Mouse (Mus musculus) neural tube, embryonic 15.5 days (tissue): ENCODE data around the gene Vwa2. TPM values are rescaled to one million over a fixed set of nuclear protein-coding genes. Genes with fewer than 3 reads are reported as not detected.

Experiments used
- ATAC-seq: fragments of 200-750 bp; cut with Nextera tagmentation; 2 replicates; pipeline ENCODE4 v1.8.0; 2017; ENCODE audit warnings: mild to moderate bottlenecking, moderate TSS enrichment, moderate library complexity; ENCODE audit not compliant: low FRiP score
- H3K27ac ChIP-seq: fragments of 300-500 bp; sonication (generic); replicated peaks from 2 replicates; pipeline ENCODE4 v1.5.1; 2015; ENCODE audit warnings: mild to moderate bottlenecking, inconsistent platforms
- H3K27me3 ChIP-seq: fragments of 300-500 bp; sonication (generic); replicated peaks from 2 replicates; pipeline ENCODE4 v1.6.1; 2015; ENCODE audit warnings: inconsistent platforms
- H3K36me3 ChIP-seq: fragments of 300-500 bp; sonication (generic); 2 replicates; pipeline ENCODE4 v1.6.1; 2015; ENCODE audit warnings: inconsistent platforms
- H3K4me1 ChIP-seq: fragments of 300-500 bp; sonication (generic); 2 replicates; pipeline ENCODE4 v1.6.1; 2015; ENCODE audit warnings: inconsistent platforms
- H3K4me2 ChIP-seq: fragments of 300-500 bp; sonication (generic); 2 replicates; pipeline ENCODE4 v1.6.1; 2015; ENCODE audit warnings: inconsistent platforms, mild to moderate bottlenecking, moderate library complexity
- H3K4me3 ChIP-seq: fragments of 300-500 bp; sonication (generic); replicated peaks from 2 replicates; pipeline ENCODE4 v1.5.1; 2015; ENCODE audit warnings: mild to moderate bottlenecking, inconsistent platforms
- H3K9ac ChIP-seq: fragments of 300-500 bp; sonication (generic); replicated peaks from 2 replicates; pipeline ENCODE4 v1.6.1; 2015; ENCODE audit warnings: mild to moderate bottlenecking, inconsistent platforms
- H3K9me3 ChIP-seq: fragments of 300-500 bp; sonication (generic); replicated peaks from 2 replicates; pipeline ENCODE4 v1.6.1; 2016; ENCODE audit warnings: inconsistent platforms
- WGBS: fragments of 180-500 bp; shearing (Covaris S2); methylation state at CpG from one replicate; pipeline ENCODE4 v1.1.7; 2015; ENCODE audit warnings: mixed read lengths; 5-methylcytosine and 5-hydroxymethylcytosine counted together
- polyA plus RNA-seq: library from polyadenylated mRNA; unstranded; fragments of >200 nt; fragmentation: Nextera tagmentation; extraction: Ambion mirVana; gene quantifications from 2 replicates; pipeline ENCODE4 v1.2.1, GENCODE M21; 2015

The Vwa2 gene
- polyA plus RNA-seq, 1 experiment from 2014 or later = 0.33 TPM

GRCm38 (mm10) chr19:56910561-56910960 lies 36.5 kb downstream of the Vwa2 start:
- ATAC-seq = no peak
- H3K27ac ChIP-seq = no peak overlapping the region
- no peaks in the 10 kb centered on the region for H3K36me3 ChIP-seq
- 57% methylated on average over 11 of the region's 11 CpGs for WGBS
- H3K27me3 ChIP-seq = no peaks in the 10 kb centered on the region
- H3K9ac ChIP-seq = no peak overlapping the region
- peaks cover 9% of the 10 kb centered on the region for H3K4me1 ChIP-seq
- no peak overlapping the region for H3K4me3 ChIP-seq
- no peaks in the 10 kb centered on the region for H3K9me3 ChIP-seq
- no peak overlapping the region for H3K4me2 ChIP-seq

GRCm38 (mm10) chr19:56913761-56914160 lies 39.7 kb downstream of the Vwa2 start:
- Histone ChIP-seq H3K27me3 (no peaks in the 10 kb centered on the region), H3K9ac (no peak overlapping the region), H3K4me1 (no peaks in the 10 kb centered on the region; the same call in 1 of the 2 replicates), H3K36me3 (no peaks in the 10 kb centered on the region), H3K4me3 (no peak overlapping the region), H3K27ac (no peak overlapping the region), H3K4me2 (no peak overlapping the region), H3K9me3 (no peaks in the 10 kb centered on the region)
- ATAC-seq = no peak
- WGBS = 84% methylated on average over 4 of the region's 4 CpGs

GRCm38 (mm10) chr19:56914658-56915057 lies 40.6 kb downstream of the Vwa2 start:
- Histone ChIP-seq H3K4me2 (no peak overlapping the region), H3K36me3 (no peaks in the 10 kb centered on the region), H3K4me3 (no peak overlapping the region), H3K9me3 (no peaks in the 10 kb centered on the region), H3K9ac (no peak overlapping the region), H3K27me3 (no peaks in the 10 kb centered on the region), H3K27ac (no peak overlapping the region), H3K4me1 (no peaks in the 10 kb centered on the region)
- ATAC-seq = no peak
- 97% methylated on average over 3 of the region's 3 CpGs for WGBS

- WGBS = 64% methylated on average over 6 of the region's 6 CpGs
- H3K9ac ChIP-seq = no peak overlapping the region
- no peaks in the 10 kb centered on the region for H3K27me3 ChIP-seq
- no peak overlapping the region for H3K4me2 ChIP-seq
- no peak overlapping the region for H3K27ac ChIP-seq
- ATAC-seq = no peak
- no peaks in the 10 kb centered on the region for H3K9me3 ChIP-seq
- H3K4me3 ChIP-seq = no peak overlapping the region
- H3K4me1 ChIP-seq = no peaks in the 10 kb centered on the region
- no peaks in the 10 kb centered on the region for H3K36me3 ChIP-seq
Observed at GRCm38 (mm10) chr19:56915084-56915483, 41.0 kb downstream of the Vwa2 start.

GRCm38 (mm10) chr19:56919628-56920027 lies 45.6 kb downstream of the Vwa2 start:
- 28% methylated on average over 7 of the region's 7 CpGs for WGBS
- no peaks in the 10 kb centered on the region for H3K36me3 ChIP-seq
- H3K4me3 ChIP-seq = no peak overlapping the region
- no peaks in the 10 kb centered on the region for H3K27me3 ChIP-seq
- no peak overlapping the region for H3K4me2 ChIP-seq
- no peaks in the 10 kb centered on the region for H3K4me1 ChIP-seq
- no peak overlapping the region for H3K9ac ChIP-seq
- no peak overlapping the region for H3K27ac ChIP-seq
- ATAC-seq = peak; percentile 82; the same call in 1 of the 2 replicates
- H3K9me3 ChIP-seq = no peaks in the 10 kb centered on the region

- H3K27ac ChIP-seq = no peak overlapping the region
- H3K36me3 ChIP-seq = no peaks in the 10 kb centered on the region
- H3K4me1 ChIP-seq = no peaks in the 10 kb centered on the region
- H3K27me3 ChIP-seq = no peaks in the 10 kb centered on the region
- no peaks in the 10 kb centered on the region for H3K9me3 ChIP-seq
- no peak overlapping the region for H3K4me2 ChIP-seq
- H3K4me3 ChIP-seq = no peak overlapping the region
- no peak for ATAC-seq
- H3K9ac ChIP-seq = no peak overlapping the region
- 93% methylated on average over 13 of the region's 13 CpGs for WGBS
Observed at GRCm38 (mm10) chr19:56920232-56920631, 46.2 kb downstream of the Vwa2 start.

- Histone ChIP-seq H3K27me3 (no peaks in the 10 kb centered on the region), H3K4me3 (no peak overlapping the region), H3K4me2 (no peak overlapping the region), H3K9me3 (no peaks in the 10 kb centered on the region), H3K4me1 (no peaks in the 10 kb centered on the region), H3K27ac (no peak overlapping the region), H3K36me3 (no peaks in the 10 kb centered on the region), H3K9ac (no peak overlapping the region)
- no peak for ATAC-seq
- 75% methylated on average over 5 of the region's 5 CpGs for WGBS
Observed at GRCm38 (mm10) chr19:56921744-56922143, 47.7 kb downstream of the Vwa2 start.

GRCm38 (mm10) chr19:56929392-56929791 lies 55.3 kb downstream of the Vwa2 start:
- Histone ChIP-seq H3K9ac (no peak overlapping the region), H3K4me3 (no peak overlapping the region), H3K27ac (no peak overlapping the region), H3K9me3 (no peaks in the 10 kb centered on the region), H3K4me1 (no peaks in the 10 kb centered on the region), H3K4me2 (no peak overlapping the region), H3K36me3 (no peaks in the 10 kb centered on the region), H3K27me3 (no peaks in the 10 kb centered on the region)
- 76% methylated on average over 3 of the region's 3 CpGs for WGBS
- ATAC-seq = no peak

GRCm38 (mm10) chr19:56930029-56930428 lies 56.0 kb downstream of the Vwa2 start:
- Histone ChIP-seq H3K9me3 (no peaks in the 10 kb centered on the region), H3K4me2 (no peak overlapping the region), H3K27ac (no peak overlapping the region), H3K27me3 (no peaks in the 10 kb centered on the region), H3K36me3 (no peaks in the 10 kb centered on the region), H3K4me3 (no peak overlapping the region), H3K4me1 (no peaks in the 10 kb centered on the region), H3K9ac (no peak overlapping the region)
- ATAC-seq = no peak
- WGBS = 86% methylated on average over 9 of the region's 9 CpGs

GRCm38 (mm10) chr19:56933800-56934199 lies 59.8 kb downstream of the Vwa2 start:
- Histone ChIP-seq H3K27ac (no peak overlapping the region), H3K36me3 (no peaks in the 10 kb centered on the region), H3K9ac (no peak overlapping the region), H3K27me3 (no peaks in the 10 kb centered on the region), H3K9me3 (no peaks in the 10 kb centered on the region), H3K4me3 (no peak overlapping the region), H3K4me2 (no peak overlapping the region), H3K4me1 (no peaks in the 10 kb centered on the region)
- WGBS = 85% methylated on average over 3 of the region's 3 CpGs
- ATAC-seq = no peak

GRCm38 (mm10) chr19:56935111-56935510 lies 61.1 kb downstream of the Vwa2 start:
- no peak overlapping the region for H3K9ac ChIP-seq
- no peak for ATAC-seq
- no peaks in the 10 kb centered on the region for H3K9me3 ChIP-seq
- H3K4me1 ChIP-seq = no peaks in the 10 kb centered on the region
- H3K27ac ChIP-seq = no peak overlapping the region
- no peaks in the 10 kb centered on the region for H3K27me3 ChIP-seq
- no peak overlapping the region for H3K4me2 ChIP-seq
- WGBS = 85% methylated on average over 6 of the region's 6 CpGs
- H3K36me3 ChIP-seq = no peaks in the 10 kb centered on the region
- H3K4me3 ChIP-seq = no peak overlapping the region

GRCm38 (mm10) chr19:56935777-56936176 lies 61.7 kb downstream of the Vwa2 start:
- H3K9me3 ChIP-seq = no peaks in the 10 kb centered on the region
- no peaks in the 10 kb centered on the region for H3K36me3 ChIP-seq
- H3K4me2 ChIP-seq = no peak overlapping the region
- no peak overlapping the region for H3K27ac ChIP-seq
- no peak for ATAC-seq
- H3K9ac ChIP-seq = no peak overlapping the region
- no peak overlapping the region for H3K4me3 ChIP-seq
- H3K4me1 ChIP-seq = no peaks in the 10 kb centered on the region
- 86% methylated on average over 7 of the region's 7 CpGs for WGBS
- no peaks in the 10 kb centered on the region for H3K27me3 ChIP-seq

- Histone ChIP-seq H3K36me3 (no peaks in the 10 kb centered on the region), H3K9ac (no peak overlapping the region), H3K4me3 (no peak overlapping the region), H3K27me3 (no peaks in the 10 kb centered on the region), H3K27ac (no peak overlapping the region), H3K4me1 (no peaks in the 10 kb centered on the region), H3K4me2 (no peak overlapping the region), H3K9me3 (no peaks in the 10 kb centered on the region)
- 96% methylated on average over 8 of the region's 8 CpGs for WGBS
- no peak for ATAC-seq
Observed at GRCm38 (mm10) chr19:56936253-56936652, 62.2 kb downstream of the Vwa2 start.
